Mouse (Mus musculus) bone marrow, adult 2 months (tissue): Measurements from ENCODE around the gene Foxn3. TPM values are rescaled to one million over a fixed set of nuclear protein-coding genes. Genes with fewer than 3 reads are reported as not detected.
A peak's percentile ranks its signal among the peaks of the same experiment; 100 is the strongest.

Source experiments
- H3K27ac ChIP-seq: fragments of 200-500 bp; 2 replicates; pipeline ENCODE4 v1.5.1; 2012; ENCODE audit warnings: low read depth, mild to moderate bottlenecking, control low read depth, inconsistent platforms, low read length; ENCODE audit not compliant: control insufficient read depth, poor library complexity, insufficient read depth
- H3K4me1 ChIP-seq: fragments of 200-500 bp; 2 replicates; pipeline ENCODE4 v1.6.1; 2011; ENCODE audit warnings: low read length; ENCODE audit not compliant: control insufficient read depth, insufficient read depth
- H3K4me3 ChIP-seq: fragments of 200-500 bp; replicated peaks from 2 replicates; pipeline ENCODE3; 2011; ENCODE audit warnings: mild to moderate bottlenecking, low read depth, low read length, control low read depth; ENCODE audit not compliant: control insufficient read depth
- CTCF ChIP-seq: fragments of 200-500 bp; IDR thresholded peaks from 2 replicates; pipeline ENCODE4 v1.5.1; 2011; ENCODE audit warnings: low read length, control low read depth; ENCODE audit not compliant: control insufficient read depth, insufficient read depth
- POLR2A ChIP-seq: fragments of 200-500 bp; IDR thresholded peaks from 2 replicates; pipeline ENCODE4 v1.6.1; 2011; ENCODE audit warnings: low read depth, mild to moderate bottlenecking, control low read depth, low read length, borderline replicate concordance; ENCODE audit not compliant: control insufficient read depth
- WGBS: fragments of 180-500 bp; shearing (Covaris S2); methylation state at CpG from one replicate; pipeline ENCODE4 v1.1.7; 2018; 5-methylcytosine and 5-hydroxymethylcytosine counted together
- polyA plus RNA-seq: library from polyadenylated mRNA; stranded (reverse); fragments of >200 nt; gene quantifications from 2 replicates; pipeline ENCODE4 v1.2.4, GENCODE M21; 2011; ENCODE audit warnings: low replicate concordance; ENCODE audit not compliant: missing spikeins, insufficient read depth, insufficient read length

The Foxn3 gene
- polyA plus RNA-seq, 1 experiment: 23.7 TPM

GRCm38 (mm10) chr12:99570197-99570956 lies 7.0 kb upstream of the Foxn3 start:
- no peak overlapping the region for H3K4me3 ChIP-seq
- 93% methylated on average over 25 of the region's 25 CpGs for WGBS
- no peak overlapping the region for H3K27ac ChIP-seq
- H3K4me1 ChIP-seq: no peaks in the 10 kb centered on the region; the same call in none of the 2 replicates
- TF ChIP-seq CTCF (no peak), POLR2A (no peak)

DNA sequence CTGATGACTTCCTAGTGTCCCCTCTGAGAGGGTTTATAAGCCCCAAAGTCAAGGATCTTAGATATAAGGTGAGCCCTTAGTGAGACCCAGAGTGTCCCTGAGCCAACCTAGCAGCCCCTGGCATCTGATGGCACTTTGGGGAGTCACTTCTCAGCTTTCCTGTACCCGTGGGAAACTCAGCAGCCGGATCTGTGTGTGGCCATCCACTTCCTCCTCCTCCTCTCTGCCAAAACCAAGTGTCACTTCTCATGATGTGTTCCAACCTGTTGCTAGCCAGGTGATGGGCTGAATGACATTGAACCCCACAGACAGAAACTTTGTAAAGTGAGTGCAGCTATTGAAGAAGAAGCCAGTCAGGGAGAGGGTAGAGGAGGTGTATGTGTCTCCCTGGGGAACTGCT lies 2.2 kb upstream of the Foxn3 start:
- H3K27ac ChIP-seq: no peak overlapping the region
- peaks cover 2% of the 10 kb centered on the region for H3K4me1 ChIP-seq
- no peak overlapping the region for H3K4me3 ChIP-seq
- TF ChIP-seq POLR2A (no peak), CTCF (no peak)
- 15% methylated on average over 2 of the region's 2 CpGs for WGBS

DNA sequence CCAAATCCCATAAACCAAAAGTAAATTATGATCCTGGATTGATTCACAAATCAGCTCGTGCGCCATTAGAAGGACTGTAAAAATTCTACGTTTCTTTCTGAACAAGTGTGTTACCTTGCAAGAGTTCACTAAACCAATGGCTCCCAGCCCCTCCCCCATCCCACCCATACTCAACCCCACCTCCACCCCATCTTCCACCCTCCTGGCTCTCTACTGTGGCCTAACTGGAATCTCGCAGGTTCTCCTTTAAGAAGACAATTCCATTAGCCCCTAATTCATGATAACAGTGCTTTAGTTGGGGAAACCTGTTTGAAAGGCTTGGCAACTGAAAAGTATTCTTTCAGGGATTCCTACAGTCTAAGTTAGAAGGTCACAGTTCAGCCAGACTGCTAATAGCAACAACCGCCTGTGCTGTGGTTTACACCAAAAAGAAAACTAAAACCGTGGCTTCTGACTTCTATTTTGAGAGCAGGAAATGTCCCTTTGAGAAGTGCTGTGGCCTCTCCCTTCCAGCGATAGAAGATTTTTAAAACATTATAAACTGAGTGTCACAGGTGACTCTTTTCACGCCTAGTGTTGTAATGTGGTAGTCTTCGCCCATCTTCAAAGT lies 1.0 kb upstream of the Foxn3 start:
- H3K4me1 ChIP-seq: peaks cover 2% of the 10 kb centered on the region
- 13% methylated on average over 9 of the region's 9 CpGs for WGBS
- TF ChIP-seq POLR2A (no peak), CTCF (no peak)
- no peak overlapping the region for H3K4me3 ChIP-seq
- no peak overlapping the region for H3K27ac ChIP-seq

DNA sequence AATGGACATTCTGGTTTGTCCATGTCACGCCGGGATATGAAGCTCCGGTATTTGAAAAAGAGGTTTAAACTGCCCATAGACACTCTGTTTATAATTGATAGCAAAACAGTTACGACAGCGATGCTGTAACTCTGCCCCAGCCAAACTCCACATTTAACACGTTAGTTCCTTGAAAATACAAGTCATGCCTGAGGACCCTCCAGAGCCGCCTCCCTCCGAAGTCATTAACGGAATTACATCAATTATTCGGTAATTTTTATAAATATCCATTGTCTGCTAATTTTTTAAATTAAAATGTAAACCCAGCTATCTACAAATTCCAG lies 554 bp downstream of the Foxn3 start:
- Histone ChIP-seq H3K4me1 (peaks cover 3% of the 10 kb centered on the region), H3K4me3 (peak overlapping the region; percentile 84), H3K27ac (no peak overlapping the region)
- under 1% methylated on average over 10 of the region's 10 CpGs for WGBS
- no peak for TF ChIP-seq CTCF
- TF ChIP-seq POLR2A: no peak

DNA sequence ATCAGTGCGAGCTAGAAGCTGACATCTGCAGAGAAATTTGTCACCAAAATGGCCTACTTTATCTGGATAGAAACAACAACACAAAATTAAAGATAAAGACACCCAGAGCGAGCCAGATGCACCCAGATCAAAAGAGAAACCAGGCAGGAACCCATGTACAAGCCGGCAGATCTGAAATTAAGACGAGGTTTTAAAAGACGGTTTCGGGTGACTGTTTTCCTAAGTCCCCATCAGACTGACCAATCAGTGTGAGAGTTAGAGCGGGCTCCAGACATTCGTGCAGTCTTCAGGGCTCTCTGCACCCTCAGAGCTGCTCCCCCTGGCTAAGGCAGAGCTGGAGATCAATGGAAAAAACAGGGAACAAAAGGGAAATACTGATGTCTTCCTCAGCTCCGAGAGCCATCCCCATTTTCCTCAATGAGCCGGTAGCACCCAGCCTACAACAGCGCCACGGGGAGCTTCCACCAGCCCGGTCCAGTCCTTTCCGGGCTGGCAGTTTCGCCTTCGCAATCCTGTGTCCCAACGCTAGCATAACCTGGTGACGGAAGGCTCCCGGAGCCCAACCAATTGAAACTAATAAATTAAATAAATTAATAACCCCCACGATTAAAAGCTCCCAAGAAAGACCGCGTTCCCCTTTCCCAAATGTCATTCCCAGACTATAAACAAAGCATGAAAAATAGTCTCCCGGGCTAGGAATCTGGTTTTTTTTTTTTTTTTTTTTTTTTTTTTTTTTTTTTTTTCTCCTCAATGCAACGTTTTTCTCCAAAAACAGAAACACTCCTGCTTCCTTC lies 1.1 kb downstream of the Foxn3 start:
- Histone ChIP-seq H3K4me1 (peaks cover 3% of the 10 kb centered on the region), H3K27ac (peak overlapping the region; percentile 50), H3K4me3 (peak overlapping the region; percentile 84)
- TF ChIP-seq CTCF: no peak
- no peak for TF ChIP-seq POLR2A
- WGBS: 0% methylated on average over 24 of the region's 24 CpGs

DNA sequence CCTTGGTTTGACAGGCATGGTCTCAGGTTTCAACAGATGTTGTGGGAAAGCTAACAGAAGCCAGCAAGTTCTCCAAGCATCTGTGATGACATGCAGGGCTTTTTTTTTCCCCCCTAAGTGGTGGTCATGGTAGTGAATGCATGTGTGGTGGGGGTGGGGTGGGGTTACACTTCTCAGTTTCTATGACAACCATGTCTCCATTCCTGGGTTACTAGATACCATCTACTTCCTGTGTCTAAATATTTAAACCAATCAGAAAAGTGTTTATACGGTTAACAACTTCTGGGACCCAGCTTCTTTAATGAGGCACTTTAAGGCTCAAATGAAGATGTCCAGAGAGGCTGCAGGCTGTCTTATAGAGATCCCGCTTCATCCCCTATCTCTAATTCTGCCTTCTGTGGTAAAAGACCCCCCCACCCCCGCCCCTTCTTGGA lies 2.0 kb downstream of the Foxn3 start:
- H3K27ac ChIP-seq: no peak overlapping the region
- H3K4me3 ChIP-seq: no peak overlapping the region
- 0% methylated on average over 3 of the region's 3 CpGs for WGBS
- peaks cover 3% of the 10 kb centered on the region for H3K4me1 ChIP-seq
- TF ChIP-seq CTCF (no peak), POLR2A (no peak)

DNA sequence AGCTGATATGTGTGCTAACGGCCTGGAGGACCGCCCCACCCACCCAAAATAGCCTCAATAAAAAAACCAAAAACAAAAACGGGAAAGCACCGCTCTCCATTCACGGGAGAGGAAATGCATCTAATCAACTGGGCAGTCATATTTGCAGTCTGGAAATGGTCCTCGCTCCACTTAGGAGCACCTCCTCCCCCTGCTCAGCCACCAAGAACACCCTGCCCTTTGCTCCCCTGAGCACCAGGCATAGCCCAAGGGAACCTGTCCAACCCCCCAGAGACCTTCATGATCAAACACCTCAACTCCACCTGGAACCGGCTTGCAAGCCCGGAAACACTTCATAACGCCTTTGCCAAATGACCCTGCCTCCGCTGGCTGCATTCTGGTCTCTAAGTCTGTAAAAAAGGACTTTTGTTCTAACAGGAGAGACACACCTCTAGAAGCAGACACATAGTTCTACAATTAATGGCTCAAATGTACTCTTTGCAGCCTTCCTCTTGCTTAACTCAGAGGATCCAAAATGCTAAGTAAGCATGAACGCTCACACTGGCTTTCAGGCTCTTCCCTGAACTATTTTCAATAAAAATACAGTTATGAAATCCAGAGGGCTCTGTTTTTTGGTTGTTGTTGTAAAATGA lies 2.6 kb downstream of the Foxn3 start:
- 3% methylated on average over 11 of the region's 11 CpGs for WGBS
- Histone ChIP-seq H3K4me1 (peaks cover 3% of the 10 kb centered on the region), H3K4me3 (peak overlapping the region; percentile 23), H3K27ac (peak overlapping the region; percentile 75)
- no peak for TF ChIP-seq POLR2A
- no peak for TF ChIP-seq CTCF

GRCm38 (mm10) chr12:99559483-99559882 lies 3.9 kb downstream of the Foxn3 start:
- H3K4me1 ChIP-seq: peaks cover 3% of the 10 kb centered on the region
- no peak overlapping the region for H3K4me3 ChIP-seq
- H3K27ac ChIP-seq: no peak overlapping the region; the same call in 1 of the 2 replicates
- TF ChIP-seq CTCF (no peak), POLR2A (no peak)
- WGBS: 3% methylated on average over 11 of the region's 11 CpGs
